Mouse (Mus musculus) neural tube, embryonic 15.5 days (tissue): ENCODE data around the gene Shank3. TPM values are rescaled to one million over a fixed set of nuclear protein-coding genes. Genes with fewer than 3 reads are reported as not detected.

Experiments used
- ATAC-seq: fragments of 200-750 bp; cut with Nextera tagmentation; 2 replicates; pipeline ENCODE4 v1.8.0; 2017; ENCODE audit warnings: mild to moderate bottlenecking, moderate TSS enrichment, moderate library complexity; ENCODE audit not compliant: low FRiP score
- H3K27ac ChIP-seq: fragments of 300-500 bp; sonication (generic); replicated peaks from 2 replicates; pipeline ENCODE4 v1.5.1; 2015; ENCODE audit warnings: mild to moderate bottlenecking, inconsistent platforms
- H3K27me3 ChIP-seq: fragments of 300-500 bp; sonication (generic); replicated peaks from 2 replicates; pipeline ENCODE4 v1.6.1; 2015; ENCODE audit warnings: inconsistent platforms
- H3K36me3 ChIP-seq: fragments of 300-500 bp; sonication (generic); 2 replicates; pipeline ENCODE4 v1.6.1; 2015; ENCODE audit warnings: inconsistent platforms
- H3K4me1 ChIP-seq: fragments of 300-500 bp; sonication (generic); 2 replicates; pipeline ENCODE4 v1.6.1; 2015; ENCODE audit warnings: inconsistent platforms
- H3K4me2 ChIP-seq: fragments of 300-500 bp; sonication (generic); 2 replicates; pipeline ENCODE4 v1.6.1; 2015; ENCODE audit warnings: inconsistent platforms, mild to moderate bottlenecking, moderate library complexity
- H3K4me3 ChIP-seq: fragments of 300-500 bp; sonication (generic); replicated peaks from 2 replicates; pipeline ENCODE4 v1.5.1; 2015; ENCODE audit warnings: mild to moderate bottlenecking, inconsistent platforms
- H3K9ac ChIP-seq: fragments of 300-500 bp; sonication (generic); replicated peaks from 2 replicates; pipeline ENCODE4 v1.6.1; 2015; ENCODE audit warnings: mild to moderate bottlenecking, inconsistent platforms
- H3K9me3 ChIP-seq: fragments of 300-500 bp; sonication (generic); replicated peaks from 2 replicates; pipeline ENCODE4 v1.6.1; 2016; ENCODE audit warnings: inconsistent platforms
- WGBS: fragments of 180-500 bp; shearing (Covaris S2); methylation state at CpG from one replicate; pipeline ENCODE4 v1.1.7; 2015; ENCODE audit warnings: mixed read lengths; 5-methylcytosine and 5-hydroxymethylcytosine counted together
- polyA plus RNA-seq: library from polyadenylated mRNA; unstranded; fragments of >200 nt; fragmentation: Nextera tagmentation; extraction: Ambion mirVana; gene quantifications from 2 replicates; pipeline ENCODE4 v1.2.1, GENCODE M21; 2015

The Shank3 gene
- polyA plus RNA-seq, 1 experiment from 2014 or later, result 9.5 TPM

DNA sequence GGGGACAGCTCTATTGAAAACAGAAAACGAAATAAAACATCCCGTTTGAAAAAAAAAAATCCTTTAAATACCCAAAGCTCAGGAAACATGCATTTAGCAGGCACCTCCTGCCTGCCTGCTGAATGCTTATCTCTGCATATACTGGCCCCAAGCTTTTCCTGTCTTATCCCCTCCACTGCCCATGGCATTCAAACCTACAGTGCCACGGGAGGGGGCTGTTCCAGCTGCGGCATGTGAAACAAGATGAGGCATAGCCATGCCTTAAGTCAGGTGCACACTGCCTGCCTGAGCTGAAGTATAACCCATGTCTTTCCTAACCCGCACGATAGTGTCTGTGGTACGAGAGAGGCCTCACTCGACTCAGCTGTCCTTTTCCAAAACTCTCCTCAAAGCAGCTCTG lies 72.7 kb downstream of the Shank3 start:
- no peaks in the 10 kb centered on the region for H3K4me1 ChIP-seq
- 0 out of 2 replicates have a peak, but pooled peaks cover 3% of the 10 kb centered on the region for H3K36me3 ChIP-seq
- no peak for ATAC-seq
- no peak overlapping the region for H3K4me2 ChIP-seq
- no peak overlapping the region for H3K4me3 ChIP-seq
- H3K27ac ChIP-seq, result no peak overlapping the region
- no peak overlapping the region for H3K9ac ChIP-seq
- H3K9me3 ChIP-seq, result no peaks in the 10 kb centered on the region
- WGBS, result 80% methylated on average over 8 of the region's 8 CpGs
- no peaks in the 10 kb centered on the region for H3K27me3 ChIP-seq

DNA sequence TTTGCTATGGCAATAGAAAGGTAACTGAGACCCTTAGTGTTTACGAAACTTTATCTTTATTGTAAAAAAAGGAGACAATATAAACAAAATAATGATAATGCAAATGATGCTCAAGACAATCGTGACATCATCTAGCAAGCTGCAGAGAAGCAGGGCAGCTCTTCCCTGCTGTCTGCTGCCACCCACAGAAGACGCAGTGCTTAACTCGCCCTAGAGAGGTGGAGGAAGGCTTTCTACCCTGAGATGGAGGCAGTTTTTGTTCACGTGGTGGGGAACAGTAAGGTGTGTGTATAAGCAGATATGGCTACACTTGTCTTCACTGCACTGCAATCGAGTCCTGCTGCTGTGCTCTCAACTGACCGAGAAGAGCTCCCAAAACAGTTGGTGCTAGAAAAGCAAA lies 83.1 kb downstream of the Shank3 start:
- ATAC-seq, result no peak
- Histone ChIP-seq H3K4me1 (no peaks in the 10 kb centered on the region), H3K27ac (no peak overlapping the region), H3K27me3 (no peaks in the 10 kb centered on the region), H3K9ac (no peak overlapping the region), H3K4me2 (no peak overlapping the region), H3K4me3 (no peak overlapping the region), H3K9me3 (no peaks in the 10 kb centered on the region), H3K36me3 (peaks cover 35% of the 10 kb centered on the region)
- WGBS, result 93% methylated on average over 7 of the region's 7 CpGs

DNA sequence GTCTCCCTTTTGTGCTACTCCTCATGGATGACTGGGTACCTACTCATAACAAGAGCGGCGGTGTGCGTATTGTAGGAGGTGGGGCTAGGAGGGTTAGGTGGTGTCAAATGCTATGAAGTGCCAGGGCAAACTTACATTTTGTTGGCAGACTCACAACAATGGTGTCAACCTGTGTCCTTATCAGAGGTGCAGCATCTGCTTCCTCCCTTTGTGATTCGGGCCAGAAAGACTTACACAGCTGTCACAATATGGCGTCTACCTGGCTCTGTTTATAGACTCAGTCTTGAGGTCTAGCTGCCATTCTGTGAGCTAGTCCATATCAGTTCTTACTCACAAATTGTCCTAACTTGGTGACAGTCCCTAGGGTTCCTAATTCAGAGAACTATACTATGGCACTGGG lies 85.7 kb downstream of the Shank3 start:
- ATAC-seq, result no peak
- WGBS, result 87% methylated on average over 5 of the region's 5 CpGs
- peaks cover 10% of the 10 kb centered on the region for H3K4me1 ChIP-seq
- no peak overlapping the region for H3K27ac ChIP-seq
- H3K36me3 ChIP-seq, result peaks cover 40% of the 10 kb centered on the region
- no peak overlapping the region for H3K4me3 ChIP-seq
- no peak overlapping the region for H3K4me2 ChIP-seq
- H3K9ac ChIP-seq, result no peak overlapping the region
- no peaks in the 10 kb centered on the region for H3K27me3 ChIP-seq
- no peaks in the 10 kb centered on the region for H3K9me3 ChIP-seq

DNA sequence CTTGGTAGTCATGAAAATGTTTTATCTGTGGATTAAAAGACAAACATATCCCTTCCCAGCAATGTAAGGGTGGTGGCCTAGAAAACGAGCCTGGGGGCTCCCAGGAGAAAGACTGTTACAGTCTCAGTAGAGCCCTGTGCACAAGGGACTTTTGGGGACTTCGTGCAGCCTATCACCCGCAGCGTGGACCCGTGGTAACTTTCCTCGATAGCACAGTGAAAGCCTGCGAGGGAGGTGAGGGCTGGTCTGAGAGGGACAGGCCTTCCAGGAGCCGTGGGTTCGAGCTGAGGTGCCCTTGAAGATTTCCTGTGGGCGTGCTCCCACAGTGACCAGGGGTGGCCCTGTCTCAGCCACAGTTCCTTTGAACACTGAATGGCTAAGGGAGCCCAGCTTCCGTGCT lies 86.2 kb downstream of the Shank3 start:
- H3K9ac ChIP-seq, result no peak overlapping the region
- WGBS, result 92% methylated on average over 11 of the region's 11 CpGs

DNA sequence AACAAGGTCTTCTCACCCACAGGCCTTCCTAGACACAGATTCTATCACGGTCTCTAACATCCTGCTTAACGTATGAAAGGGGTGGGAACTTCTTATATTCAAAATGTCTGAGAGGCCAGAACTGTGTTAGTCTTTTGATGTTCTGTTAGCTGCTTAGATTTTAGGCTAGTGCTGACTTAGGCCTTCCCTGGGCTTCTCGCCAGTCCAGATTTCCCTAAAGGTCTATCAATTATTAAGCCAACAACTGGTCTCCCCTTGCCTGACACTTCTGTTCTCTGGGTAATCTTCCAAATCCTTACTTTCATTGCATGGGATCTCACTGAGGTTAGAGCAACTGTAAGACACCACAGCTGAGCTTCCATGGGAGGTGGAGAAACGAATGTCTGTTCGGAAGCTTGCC lies 89.7 kb downstream of the Shank3 start:
- ATAC-seq, result no peak
- WGBS, result 76% methylated on average over 5 of the region's 5 CpGs
- Histone ChIP-seq H3K36me3 (peaks cover 18% of the 10 kb centered on the region), H3K27ac (no peak overlapping the region), H3K4me2 (no peak overlapping the region), H3K4me1 (peaks cover 28% of the 10 kb centered on the region), H3K9ac (no peak overlapping the region), H3K9me3 (no peaks in the 10 kb centered on the region), H3K4me3 (no peak overlapping the region), H3K27me3 (no peaks in the 10 kb centered on the region)

More for the DNA sequence above, 86.2 kb downstream of the Shank3 start:
- H3K36me3 ChIP-seq, result peaks cover 40% of the 10 kb centered on the region
- no peak overlapping the region for H3K4me3 ChIP-seq
- no peak overlapping the region for H3K27ac ChIP-seq
- no peak overlapping the region for H3K4me2 ChIP-seq
- no peaks in the 10 kb centered on the region for H3K9me3 ChIP-seq
- peaks cover 16% of the 10 kb centered on the region for H3K4me1 ChIP-seq
- no peaks in the 10 kb centered on the region for H3K27me3 ChIP-seq
- no peak for ATAC-seq

DNA sequence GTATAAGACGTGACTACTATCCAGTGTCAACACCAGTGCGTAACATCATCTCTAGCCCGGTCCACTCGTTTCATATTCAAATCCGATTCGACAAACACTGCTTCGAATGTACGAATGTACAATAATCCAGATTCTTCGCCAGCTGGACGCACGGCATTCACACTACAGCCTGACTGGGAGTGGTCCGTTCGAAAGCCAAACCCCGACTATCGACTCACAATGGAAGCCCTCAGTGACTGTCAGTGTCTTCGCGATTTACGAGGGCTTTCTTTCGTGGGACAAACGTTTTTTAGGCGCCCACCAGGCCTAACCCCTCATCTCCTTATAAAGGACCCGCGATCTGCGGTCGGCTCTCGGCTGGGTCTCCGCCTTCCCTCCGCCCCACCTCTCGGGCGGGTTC lies 91.9 kb downstream of the Shank3 start:
- peak overlapping the region; percentile 84 for H3K27ac ChIP-seq
- no peaks in the 10 kb centered on the region for H3K27me3 ChIP-seq
- H3K9me3 ChIP-seq, result no peaks in the 10 kb centered on the region
- H3K4me2 ChIP-seq, result peak overlapping the region; percentile 90
- H3K9ac ChIP-seq, result peak overlapping the region; percentile 76
- H3K4me3 ChIP-seq, result peak overlapping the region; percentile 83
- H3K36me3 ChIP-seq, result peaks cover 13% of the 10 kb centered on the region
- ATAC-seq, result no peak
- 1% methylated on average over 30 of the region's 30 CpGs for WGBS
- H3K4me1 ChIP-seq, result peaks cover 28% of the 10 kb centered on the region

DNA sequence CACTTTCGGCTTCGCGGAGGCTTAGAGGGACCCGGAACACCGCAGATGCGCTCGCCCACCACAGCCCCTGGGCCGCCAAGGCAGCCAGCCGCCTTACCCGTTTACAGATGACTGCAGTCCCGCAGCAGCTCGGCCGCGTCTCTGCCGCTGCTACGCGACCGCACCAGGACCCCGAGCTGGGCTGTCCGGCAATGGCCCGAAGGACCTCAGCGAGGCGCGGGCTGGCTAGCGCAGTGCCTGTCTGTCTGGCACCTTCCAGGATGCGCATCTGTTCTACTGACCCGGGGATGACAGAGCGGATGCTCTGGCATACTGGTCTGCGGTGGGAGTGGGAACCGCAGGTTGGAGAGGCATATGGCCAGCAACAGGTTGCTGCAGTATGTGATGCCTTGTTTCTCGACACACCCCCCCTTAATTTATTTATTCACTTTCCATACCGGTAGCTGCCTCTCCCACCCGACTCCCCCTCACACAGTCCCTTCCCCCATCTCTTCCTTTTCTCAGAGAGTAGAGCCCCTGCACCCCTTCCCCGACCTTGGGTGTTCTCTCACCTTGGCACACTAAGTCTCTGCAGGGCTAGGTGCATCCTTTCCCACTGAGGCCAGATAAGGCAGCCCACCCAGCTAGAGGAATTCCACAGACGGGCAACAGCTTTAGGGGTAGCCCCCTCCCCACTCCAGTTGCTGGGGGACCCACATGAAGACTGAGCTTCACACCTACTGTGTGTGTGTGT lies 92.5 kb downstream of the Shank3 start, which contains the start of gene Rabl2:
Rabl2 (minus strand) TSS at position 201 of the 733 bp plus-strand sequence.
- Histone ChIP-seq H3K4me3 (peak within 1 kb of the TSS; percentile 83), H3K4me1 (peaks cover 28% of the 10 kb centered on the region), H3K27ac (peak within 1 kb of the TSS; percentile 84), H3K9me3 (no peaks in the 10 kb centered on the region), H3K4me2 (peak within 1 kb of the TSS; percentile 90), H3K9ac (peak within 1 kb of the TSS; percentile 76), H3K27me3 (no peaks in the 10 kb centered on the region), H3K36me3 (peaks cover 8% of the 10 kb centered on the region)
- peak; percentile 95 for ATAC-seq
- WGBS, result under 1% methylated on average over 35 of the region's 35 CpGs

DNA sequence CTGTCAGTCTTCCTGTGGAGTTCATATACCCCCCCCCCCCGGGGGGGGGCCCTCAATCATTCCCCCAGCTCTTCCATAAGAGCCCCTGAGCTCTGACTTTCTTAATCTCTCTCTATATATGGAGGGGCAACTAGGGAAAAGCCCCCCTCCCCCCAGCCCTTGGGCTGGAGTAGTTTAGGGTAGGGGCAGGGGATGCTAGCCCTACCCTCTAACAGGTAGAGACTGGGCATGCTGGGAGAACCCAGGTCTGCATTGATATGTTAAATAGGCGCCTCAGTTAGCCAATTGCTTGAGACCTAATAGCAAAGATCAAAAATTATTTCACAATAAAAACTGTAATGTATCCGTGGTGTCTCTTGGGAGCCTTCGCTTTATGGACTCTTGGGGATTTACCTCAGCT lies 93.1 kb downstream of the Shank3 start:
- Histone ChIP-seq H3K36me3 (peaks cover 5% of the 10 kb centered on the region), H3K4me3 (peak overlapping the region; percentile 83; the same call in 1 of the 2 replicates), H3K4me1 (peaks cover 28% of the 10 kb centered on the region), H3K27me3 (no peaks in the 10 kb centered on the region), H3K9ac (peak overlapping the region; percentile 76), H3K9me3 (no peaks in the 10 kb centered on the region), H3K27ac (no peak overlapping the region), H3K4me2 (peak overlapping the region; percentile 90)
- ATAC-seq, result peak; percentile 29
- 46% methylated on average over 4 of the region's 4 CpGs for WGBS

DNA sequence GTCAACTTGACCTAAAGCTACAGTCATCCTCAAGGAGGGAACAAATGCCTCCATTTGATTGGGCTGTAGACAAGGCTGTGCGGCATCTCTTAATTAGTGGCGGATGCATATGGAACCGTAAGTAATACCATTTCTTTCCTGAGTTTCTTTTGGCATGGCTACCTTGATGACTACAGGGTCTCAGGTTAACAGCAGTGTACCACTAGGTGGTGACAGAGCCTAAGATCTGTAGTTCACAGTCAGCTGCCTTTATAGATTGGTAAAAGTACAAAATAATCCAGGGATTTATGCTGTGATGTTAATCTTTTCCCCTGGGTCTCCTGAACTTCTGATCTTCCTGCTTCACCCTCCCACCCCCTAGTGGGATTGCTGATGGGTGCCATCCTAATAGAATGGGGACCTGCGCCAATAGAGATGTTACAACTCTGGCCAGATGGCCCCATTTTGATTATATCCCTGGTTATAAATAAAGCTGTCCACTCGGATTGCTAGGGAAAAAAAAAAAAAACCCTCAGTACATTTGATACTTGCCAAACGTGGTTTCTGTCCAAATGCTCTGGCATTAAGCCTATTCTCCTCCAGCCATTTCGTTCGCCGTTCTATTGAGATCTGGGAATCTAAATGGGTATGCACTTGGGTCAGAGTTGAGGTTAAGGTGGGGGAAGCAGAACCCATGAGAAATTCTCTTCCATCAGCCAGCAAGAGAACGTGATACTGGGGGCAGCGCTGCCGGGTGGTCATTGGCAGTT lies 106.6 kb downstream of the Shank3 start:
- 72% methylated on average over 12 of the region's 12 CpGs for WGBS
- Histone ChIP-seq H3K4me3 (no peak overlapping the region), H3K4me1 (0 out of 2 replicates have a peak, but pooled peaks cover 3% of the 10 kb centered on the region), H3K9ac (no peak overlapping the region), H3K9me3 (no peaks in the 10 kb centered on the region), H3K4me2 (no peak overlapping the region), H3K36me3 (no peaks in the 10 kb centered on the region), H3K27ac (no peak overlapping the region), H3K27me3 (no peaks in the 10 kb centered on the region)
- ATAC-seq, result no peak

DNA sequence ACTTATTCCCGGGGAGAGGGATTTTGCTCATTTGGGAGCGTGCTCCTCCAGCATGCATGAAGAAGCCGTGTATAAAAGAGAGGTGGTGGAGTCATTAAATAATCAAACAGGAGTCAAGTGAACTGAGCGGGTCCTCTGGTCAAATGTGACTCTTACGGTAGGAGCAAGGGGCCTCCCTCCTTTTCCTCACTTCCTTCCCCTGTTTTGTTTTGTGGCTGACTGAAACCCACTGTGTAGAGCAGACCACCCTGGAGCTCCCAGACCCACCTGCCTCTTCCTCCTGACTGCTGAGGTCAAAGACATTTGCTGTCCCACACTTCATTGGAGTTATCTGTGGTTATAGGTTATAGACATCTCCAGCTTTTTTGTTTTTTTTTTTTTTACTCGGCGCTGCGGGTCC lies 108.1 kb downstream of the Shank3 start:
- Histone ChIP-seq H3K4me1 (0 out of 2 replicates have a peak, but pooled peaks cover 3% of the 10 kb centered on the region), H3K4me2 (no peak overlapping the region), H3K27me3 (no peaks in the 10 kb centered on the region), H3K4me3 (no peak overlapping the region), H3K9me3 (no peaks in the 10 kb centered on the region), H3K9ac (no peak overlapping the region), H3K36me3 (no peaks in the 10 kb centered on the region), H3K27ac (no peak overlapping the region)
- ATAC-seq, result no peak
- WGBS, result 84% methylated on average over 8 of the region's 8 CpGs

DNA sequence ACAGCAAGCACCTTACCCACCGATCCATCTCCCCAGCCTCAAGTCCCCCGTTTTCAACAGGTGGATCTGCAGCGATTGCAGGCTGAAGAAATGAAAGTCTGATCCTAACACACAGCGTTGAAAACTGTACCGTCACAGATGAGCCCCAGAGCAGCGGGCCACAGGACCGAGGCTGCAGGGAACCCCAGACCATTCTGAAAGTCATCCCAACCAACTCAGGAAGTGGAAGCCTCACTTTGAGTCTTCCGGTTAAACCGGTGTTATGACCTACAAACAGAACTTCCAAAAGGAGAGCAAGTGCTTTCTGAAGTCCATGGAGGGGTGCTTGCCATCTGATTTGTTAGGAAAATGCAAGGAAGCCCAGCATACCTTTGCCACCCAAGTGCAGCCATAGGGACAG lies 108.5 kb downstream of the Shank3 start:
- H3K4me3 ChIP-seq, result no peak overlapping the region
- 85% methylated on average over 9 of the region's 9 CpGs for WGBS
- no peaks in the 10 kb centered on the region for H3K36me3 ChIP-seq
- H3K4me2 ChIP-seq, result no peak overlapping the region
- 0 out of 2 replicates have a peak, but pooled peaks cover 3% of the 10 kb centered on the region for H3K4me1 ChIP-seq
- no peaks in the 10 kb centered on the region for H3K9me3 ChIP-seq
- no peak overlapping the region for H3K9ac ChIP-seq
- H3K27me3 ChIP-seq, result no peaks in the 10 kb centered on the region
- ATAC-seq, result no peak
- H3K27ac ChIP-seq, result no peak overlapping the region
